Mouse (Mus musculus) urinary bladder, postnatal 10 days (tissue): Measurements from ENCODE around the gene Lamp2.
"Not testable (repeated sequence)": the region's sequence is repeated elsewhere in the genome, so short reads cannot be mapped to it uniquely, and the experiment has no call there.

Source experiments
- DNase-seq: peaks from one replicate; pipeline ENCODE4 v3.0.0; 2022; ENCODE audit warnings: low spot score

The Lamp2 gene

DNA sequence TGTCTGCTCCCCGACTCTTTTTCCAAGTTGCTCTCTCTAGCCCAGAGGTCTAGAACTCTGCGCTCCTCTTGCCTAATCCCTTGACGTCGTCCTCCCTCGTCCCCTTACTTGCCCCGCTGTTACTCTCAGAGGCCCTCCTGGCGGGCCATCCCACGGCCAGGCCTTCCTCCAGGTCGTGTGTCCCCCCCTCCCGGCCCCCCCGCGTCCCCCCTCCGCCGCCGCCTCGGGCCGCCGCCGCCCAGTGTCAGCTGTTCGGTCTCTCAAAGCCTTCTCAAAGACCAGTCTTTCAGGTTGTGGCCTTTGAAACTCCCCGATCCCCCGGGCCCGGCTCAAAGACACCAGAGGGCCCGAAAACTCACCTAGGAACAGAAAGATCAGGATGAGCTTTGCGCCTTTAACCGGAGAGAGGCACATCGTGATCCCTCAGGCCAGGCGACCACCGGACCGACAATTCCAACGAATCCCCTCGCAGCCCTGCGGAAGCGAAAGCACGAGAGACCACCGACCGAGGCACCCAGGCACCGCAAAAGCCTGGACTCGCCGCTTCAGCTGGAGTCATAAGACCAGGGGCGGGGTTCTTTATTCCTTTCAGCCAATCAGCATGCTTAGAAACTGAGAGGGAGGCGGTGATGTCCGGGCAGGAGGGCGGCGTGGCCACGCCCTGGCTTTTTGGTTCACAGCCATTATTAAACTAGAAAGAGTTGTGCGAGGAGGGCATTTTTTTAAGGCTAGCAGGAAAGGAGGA is at the start of gene Lamp2:
Lamp2 (minus strand) TSS at position 565 of the 745 bp plus-strand sequence.
- DNase-seq: peak; percentile 10

DNA sequence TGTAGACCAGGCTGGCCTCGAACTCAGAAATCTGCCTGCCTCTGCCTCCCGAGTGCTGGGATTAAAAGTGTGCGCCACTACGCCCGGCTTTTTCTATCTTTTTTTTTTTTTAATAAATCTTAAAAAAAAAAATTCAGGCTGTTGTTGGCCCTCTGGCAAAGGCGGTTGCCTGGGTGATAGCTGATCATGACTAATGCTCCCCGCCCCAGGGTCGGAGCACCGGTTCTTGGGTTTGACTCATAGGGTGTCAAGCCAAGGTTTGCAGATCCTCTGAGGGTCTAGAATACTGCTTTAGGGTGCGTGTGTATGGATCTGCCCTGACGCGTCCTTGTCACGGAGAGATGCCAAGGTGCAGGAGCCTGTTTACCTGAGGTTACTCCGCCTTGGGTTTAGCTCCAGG is 48.6 kb upstream of the Lamp2 start:
- no peak for DNase-seq

DNA sequence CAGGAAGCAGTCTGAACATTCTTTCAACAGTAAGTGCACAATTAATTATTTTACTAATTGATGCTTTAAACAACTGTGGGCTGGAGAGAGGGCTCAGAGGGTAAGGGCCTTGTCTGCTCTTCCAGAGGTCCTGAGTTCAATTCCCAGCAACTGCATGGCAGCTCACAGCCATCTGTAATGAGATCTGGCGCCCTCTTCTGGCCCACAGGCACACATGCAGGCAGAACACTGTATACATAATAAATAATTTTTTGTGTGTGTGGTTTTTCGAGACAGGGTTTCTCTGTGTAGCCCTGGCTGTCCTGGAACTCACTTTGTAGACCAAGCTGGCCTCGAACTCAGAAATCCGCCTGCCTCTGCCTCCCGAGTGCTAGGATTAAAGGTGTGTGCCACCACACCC is 45.9 kb upstream of the Lamp2 start:
- DNase-seq: not testable (repeated sequence)

DNA sequence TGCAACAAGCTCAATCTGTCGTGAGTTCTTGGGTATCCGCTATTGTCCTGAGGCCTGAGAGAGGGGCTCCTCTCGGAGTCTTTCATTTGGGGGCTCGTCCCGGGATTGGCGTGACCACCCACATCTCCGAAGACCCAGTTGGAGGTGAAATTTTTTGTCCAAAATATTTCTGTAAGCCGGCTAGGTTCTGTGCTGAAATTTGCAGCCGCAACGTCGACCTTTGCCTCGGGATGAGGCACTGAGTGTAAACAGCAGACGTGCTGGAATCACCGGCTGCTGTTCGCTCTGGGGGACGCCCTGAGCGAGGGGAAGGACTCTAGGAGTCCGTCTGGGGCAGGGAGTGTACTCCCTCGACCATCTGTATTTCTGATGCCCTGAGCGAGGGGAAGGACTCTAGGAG is 29.2 kb upstream of the Lamp2 start:
- DNase-seq: not testable (repeated sequence)

DNA sequence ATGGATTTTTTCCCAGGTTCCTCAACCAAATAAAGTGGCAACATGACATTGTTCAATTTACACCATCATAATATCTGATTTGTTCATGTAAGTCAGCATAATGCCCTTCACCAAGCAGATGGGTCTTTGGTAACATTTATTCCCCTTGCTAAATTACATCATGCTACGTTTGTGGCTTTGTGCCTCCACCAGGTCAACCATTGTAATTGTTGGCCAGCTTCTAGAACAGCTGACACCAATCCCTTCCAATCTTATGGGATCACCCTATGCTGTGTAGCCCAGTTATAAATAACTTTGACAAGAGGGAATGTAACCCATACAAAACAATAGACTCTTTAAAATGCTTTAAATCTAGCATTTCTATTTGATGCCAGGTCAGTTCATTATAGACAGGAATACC is 22.3 kb upstream of the Lamp2 start:
- DNase-seq: no peak

DNA sequence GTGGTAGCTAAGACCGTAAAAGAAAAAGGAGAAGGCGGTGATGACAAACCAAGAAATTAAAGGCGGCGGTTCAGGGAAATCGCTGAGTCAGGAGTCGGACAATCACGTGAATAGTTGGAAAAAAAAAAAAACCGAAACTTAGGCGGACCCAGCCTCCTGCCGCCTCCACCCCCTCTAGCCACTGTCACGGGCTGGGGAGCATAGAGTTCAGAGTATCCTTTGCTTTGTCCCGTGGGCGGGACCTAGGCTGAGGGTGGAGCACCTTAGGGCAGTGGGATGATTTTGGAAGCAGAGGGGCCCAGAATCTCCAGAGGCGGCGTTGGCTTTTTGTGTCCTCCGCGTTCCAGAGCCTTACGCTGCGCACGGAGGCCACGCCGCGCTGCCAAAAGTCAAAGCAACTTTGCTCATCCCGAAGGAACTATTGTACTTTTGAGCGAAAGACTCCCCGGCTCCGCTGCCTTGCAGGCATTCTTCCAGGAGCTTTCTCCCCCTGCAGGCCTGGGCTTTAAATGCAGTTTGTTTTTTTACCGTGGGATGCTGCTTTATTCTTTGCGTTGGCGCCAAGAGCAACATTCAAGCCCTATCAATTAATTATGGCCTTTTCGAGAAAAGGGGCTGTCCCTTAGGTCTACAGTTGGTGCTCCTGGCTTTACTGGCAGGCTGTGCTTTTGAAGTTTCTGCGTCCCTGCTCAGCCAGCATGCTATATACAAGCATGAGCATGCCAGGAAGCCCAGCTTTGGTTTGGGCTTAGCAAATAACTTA is 17.5 kb upstream of the Lamp2 start:
- DNase-seq: peak; percentile 10

DNA sequence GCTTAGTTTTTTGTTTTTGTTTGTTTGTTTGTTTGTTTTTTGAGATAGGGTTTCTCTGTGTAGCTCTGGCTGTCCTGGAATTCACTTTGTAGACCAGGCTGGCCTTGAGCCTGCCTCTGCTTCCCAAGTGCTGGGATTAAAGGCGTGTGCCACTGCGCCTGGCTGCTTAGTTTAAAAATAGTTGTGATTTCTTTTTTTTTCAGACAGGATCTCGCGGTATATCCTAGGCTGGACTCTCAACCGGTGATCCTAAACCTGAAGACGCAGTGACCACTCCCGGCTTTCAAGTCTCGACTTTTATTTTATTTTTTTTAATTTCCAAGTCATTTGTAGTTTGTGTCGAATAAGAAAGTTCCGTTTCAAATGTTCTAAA is 16.9 kb upstream of the Lamp2 start:
- DNase-seq: no peak

DNA sequence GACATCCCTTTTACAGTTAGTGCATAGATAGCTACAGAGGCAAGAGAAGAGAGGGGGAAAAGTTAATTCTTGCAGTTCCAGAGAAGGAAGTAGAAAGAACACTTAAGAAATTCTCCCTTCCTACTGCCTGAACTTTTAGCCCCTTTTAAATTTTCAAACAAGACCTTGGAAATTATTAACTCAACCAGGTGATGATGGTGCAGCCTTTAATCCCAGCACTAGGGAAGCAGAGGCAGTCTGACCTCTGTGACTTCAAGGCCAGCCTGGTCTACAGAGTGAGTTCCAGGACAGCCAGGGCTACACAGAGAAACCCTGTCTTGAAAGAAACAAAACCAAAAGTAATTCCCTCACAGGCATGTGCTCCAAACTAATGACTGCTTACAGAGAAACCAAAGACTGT is 10.0 kb upstream of the Lamp2 start:
- DNase-seq: no peak

DNA sequence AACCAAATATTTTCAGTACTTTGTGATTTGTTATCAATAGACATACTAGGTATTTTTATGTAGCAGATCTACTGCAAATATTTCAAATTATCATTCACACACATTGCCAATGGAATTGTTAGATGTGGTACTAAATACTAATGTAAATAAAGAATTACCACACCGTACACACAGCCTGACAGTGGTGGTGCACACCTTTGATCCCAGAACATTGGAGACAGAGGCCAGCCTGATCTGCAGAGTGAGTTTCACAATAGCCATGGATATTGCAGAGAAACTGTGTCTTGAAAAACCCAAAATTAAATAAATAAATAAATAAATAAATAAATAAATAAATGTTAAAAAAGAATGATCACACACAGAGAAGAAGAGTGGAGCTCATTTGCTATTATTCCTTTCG is 6.9 kb upstream of the Lamp2 start:
- no peak for DNase-seq

DNA sequence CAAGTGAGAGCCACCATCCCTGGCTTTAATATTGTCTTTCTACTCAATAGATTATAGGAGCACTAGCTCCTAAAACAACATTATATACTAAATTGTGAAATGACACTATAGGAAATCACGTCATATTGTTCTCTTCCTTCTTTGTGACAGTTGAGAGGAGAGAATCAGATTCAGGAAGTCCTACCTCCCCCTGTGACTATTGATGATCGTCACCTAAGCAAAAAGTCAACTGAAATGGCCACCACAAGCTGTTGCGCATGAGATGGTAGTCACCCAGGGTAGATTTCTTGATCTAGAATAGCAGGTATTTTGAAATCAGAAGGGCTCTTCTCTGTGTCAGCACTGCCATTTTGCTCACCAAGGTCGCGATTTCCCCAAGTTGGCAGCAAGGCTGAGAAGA is 5.8 kb upstream of the Lamp2 start:
- DNase-seq: no peak

DNA sequence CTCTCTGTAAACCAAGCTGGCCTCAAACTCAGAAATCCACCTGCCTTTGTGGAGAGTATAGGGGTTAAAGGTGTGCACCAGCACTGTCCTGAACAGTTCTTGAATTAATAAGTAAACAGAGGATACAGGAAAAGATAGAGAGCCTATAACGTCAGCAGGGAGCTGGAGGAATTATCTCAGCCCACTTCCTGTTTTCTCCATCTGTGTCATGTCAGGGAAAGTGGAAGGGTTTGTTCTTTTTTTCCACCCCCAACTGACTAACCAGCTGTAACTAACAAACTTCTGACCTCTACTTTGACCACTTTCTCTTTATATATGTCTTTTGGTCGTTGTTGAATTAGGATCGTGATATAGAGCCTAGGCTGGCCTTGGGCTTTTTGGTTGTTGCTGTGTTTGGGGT is 4.6 kb upstream of the Lamp2 start:
- DNase-seq: no peak

DNA sequence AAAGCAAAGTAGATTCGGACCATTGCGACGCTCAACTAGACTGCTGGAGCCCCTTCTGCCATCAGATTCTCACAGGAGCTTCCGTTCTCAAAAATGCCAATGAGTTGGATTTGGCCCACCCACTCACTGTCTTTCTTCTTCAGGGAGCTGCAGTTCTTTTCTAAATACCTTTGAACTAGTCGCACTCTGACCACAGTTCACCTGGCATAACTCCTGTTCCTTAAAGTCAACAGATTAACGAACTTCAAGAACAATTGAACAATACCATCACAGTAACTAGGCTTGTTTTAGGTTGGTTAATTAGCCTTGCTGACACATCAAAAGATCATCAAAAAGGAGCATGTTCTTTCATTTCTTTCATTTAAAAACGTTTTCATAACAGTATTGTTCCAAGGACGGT is 2.8 kb upstream of the Lamp2 start:
- no peak for DNase-seq

DNA sequence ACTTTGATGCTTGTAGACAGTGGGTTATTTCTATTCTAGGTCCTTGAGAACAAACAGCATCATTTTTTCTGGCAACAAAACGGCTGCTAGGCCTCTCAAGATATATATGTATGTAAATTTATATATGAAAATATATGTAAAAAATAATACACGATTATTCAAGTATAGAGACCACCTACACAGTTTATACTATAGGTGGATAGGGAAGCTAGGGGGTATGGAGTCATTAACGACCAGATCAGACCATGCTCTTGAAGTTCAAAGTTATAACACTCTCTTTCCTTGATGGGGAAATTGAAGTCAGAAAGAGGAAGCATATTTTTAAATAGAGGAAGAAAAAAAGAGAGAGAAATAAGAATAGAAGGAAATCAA is 367 bp upstream of the Lamp2 start:
- DNase-seq: no peak

DNA sequence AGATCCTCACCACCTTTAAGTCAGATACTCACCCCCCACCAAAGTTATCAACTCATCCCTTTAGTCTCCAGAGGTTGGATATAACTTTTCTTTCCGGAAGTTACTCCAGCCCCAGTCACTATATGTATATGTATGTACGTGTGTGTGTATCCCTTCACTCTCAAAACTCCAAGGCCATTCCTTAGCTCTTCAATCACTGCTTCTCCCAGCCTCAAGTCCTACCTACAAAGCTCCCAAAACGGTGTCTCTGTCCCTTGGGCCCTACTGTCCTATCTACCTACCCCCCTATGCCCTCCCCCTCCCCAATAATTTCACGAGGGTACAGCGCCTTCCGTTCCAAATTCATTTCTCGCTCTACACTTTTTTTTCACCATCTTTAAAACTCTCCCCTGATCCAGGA is 780 bp downstream of the Lamp2 start:
- no peak for DNase-seq

DNA sequence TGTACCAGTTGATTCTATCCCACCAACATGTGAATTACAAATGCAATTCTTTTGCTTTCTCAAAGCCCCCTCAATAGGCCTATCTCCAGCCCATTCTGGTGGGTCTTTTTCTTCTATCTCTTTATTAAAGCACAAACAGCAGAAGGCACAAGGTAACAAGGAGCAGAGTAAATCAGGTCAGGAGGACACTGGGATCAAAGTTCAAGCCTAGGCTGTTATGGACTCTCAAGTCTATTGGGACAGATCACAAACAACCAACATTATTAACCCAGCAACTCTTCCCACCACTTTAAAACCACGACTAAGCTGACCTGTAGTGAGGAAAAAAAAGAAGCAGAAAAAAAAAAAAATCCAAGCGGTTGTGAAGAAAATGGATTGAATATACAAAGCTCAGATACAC is 1.4 kb downstream of the Lamp2 start:
- DNase-seq: no peak

DNA sequence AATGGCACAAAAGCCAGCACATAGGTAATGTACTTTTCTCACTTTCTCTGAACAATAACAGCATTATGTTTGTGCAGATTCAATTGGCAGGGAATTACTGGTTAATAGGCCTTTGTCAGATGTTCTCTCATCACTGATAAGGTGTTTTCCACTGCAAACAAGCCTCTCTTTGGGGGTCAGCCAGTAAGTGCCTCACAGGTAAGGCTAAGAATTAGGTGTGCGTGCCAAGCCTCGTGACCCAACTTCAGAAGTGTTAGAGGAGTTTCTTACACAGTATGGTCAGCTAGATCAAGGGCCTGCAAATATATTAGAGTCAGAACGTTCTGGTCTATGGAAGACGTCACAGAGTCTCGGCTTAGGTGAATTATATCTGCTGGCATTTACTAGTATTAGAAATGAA is 2.3 kb downstream of the Lamp2 start:
- no peak for DNase-seq

DNA sequence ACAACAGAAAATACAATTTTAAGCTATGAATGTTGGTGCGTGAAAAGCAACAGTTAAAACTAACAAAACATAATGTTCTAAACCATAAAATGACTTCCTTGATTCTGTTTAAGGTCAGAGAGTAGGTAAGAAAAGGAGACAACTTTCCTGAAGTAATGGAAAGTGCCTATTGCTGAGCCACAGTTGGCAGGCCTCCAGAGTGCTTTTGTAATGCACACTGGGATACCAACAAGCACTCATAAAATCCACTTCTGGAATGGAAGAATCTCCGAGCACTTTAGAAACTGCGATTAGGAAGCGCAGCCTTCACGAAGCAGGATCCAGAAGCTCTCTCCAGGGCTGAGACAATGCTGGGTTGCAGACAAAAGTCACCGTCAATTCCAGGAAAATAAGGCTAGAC is 5.8 kb downstream of the Lamp2 start:
- DNase-seq: no peak

DNA sequence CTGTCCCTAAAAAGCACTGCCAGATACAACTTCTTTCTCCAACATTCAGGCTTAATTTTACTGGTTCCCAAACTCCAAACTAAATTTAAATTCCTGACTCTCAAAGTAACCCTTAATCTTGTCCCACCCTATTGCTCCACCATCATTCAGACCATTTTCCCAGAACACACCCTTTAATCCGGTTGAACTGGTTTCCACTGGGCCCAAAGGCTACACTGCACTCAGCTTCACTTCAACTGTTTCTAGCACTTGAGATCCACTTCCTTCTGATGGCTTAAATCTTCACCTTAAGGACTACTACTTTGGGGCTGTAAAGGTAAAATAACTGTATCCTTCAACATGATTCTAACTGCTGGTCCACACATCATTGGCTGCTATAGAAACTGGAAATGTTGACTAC is 10.5 kb downstream of the Lamp2 start:
- DNase-seq: no peak

DNA sequence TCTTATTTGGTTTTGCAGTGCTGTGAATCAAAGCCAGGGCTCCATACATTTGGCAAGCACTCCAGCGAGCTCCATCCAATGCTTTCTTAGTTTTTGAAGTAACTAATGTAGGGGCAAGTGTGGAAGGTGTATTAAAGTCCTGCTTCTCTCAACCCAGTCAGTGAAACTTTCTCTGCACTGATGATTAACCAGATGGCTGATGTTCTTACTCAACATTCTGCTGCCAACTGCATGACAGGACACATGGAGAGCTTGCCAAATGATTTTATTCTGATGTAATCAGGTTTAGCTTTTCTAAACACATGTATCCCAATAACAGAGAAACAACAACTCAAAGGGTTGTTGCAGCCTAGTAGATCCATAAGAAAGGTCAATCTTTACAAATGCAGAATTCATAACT is 13.8 kb downstream of the Lamp2 start:
- DNase-seq: no peak

DNA sequence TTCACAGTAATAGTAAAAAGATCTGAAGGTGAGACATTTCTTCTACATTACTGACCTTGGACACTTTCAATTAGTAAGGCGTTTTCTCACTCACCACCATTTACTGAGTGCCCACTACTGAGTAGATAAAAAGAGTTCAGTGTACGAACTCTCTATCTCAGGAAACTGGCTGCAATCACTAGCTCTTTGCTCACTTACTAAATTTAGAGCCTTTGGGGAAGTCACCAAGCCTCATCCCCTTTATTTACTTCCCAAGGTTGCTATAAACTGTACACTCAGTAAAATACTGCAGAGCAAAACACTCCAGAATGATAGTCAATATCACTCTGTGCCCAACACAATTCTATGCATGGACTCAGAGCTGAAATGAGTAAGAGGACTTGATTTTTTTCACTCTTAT is 16.6 kb downstream of the Lamp2 start:
- no peak for DNase-seq

DNA sequence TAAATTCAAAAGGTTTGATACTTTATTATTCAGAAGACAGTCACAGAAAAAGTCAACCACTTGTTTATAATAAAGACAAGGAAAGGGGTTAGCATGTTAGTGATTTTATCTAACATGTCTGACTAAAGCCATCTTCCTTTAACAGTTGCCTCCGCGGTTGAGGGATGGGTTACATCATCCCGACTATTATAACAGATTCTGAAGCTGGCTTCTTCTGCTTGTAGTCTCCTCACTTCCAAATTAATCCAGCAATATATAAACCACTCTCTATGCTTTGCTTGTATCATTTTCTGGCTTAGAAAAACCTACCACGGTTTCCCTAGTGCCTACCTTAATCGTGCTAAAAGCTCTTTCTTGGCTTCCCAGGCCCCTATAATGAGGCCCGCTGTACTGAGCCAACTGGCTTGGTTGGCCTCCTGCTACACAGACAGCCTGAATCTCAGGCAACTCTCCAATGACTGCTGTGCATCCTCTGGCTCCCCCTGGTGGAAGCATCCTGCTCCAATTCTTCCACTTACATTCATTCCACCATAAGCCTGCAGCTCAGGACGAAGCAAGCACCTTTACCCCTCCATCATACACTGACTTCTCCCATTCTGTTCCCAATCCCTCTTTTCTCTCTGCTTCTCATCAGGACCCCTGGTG is 18.0 kb downstream of the Lamp2 start:
- DNase-seq: peak; percentile 16

DNA sequence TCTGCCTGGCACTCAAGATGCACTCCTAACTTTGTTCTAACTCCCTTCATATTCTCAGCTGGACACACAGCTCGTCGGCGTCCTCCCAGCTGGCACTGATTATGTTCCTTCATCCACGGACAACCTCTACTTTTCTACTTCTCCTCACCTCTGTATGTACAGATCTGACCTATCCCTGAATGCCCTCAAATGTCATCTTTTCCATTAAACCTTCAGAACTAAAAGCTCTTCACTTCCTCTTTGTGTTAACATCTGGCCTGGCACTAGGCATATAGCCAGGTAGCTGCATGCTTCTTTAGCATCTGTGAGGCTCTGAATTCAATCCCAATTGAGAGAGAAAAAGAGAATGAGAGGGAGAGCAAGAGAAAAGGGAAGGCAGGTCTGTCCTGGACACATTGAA is 26.8 kb downstream of the Lamp2 start:
- no peak for DNase-seq

DNA sequence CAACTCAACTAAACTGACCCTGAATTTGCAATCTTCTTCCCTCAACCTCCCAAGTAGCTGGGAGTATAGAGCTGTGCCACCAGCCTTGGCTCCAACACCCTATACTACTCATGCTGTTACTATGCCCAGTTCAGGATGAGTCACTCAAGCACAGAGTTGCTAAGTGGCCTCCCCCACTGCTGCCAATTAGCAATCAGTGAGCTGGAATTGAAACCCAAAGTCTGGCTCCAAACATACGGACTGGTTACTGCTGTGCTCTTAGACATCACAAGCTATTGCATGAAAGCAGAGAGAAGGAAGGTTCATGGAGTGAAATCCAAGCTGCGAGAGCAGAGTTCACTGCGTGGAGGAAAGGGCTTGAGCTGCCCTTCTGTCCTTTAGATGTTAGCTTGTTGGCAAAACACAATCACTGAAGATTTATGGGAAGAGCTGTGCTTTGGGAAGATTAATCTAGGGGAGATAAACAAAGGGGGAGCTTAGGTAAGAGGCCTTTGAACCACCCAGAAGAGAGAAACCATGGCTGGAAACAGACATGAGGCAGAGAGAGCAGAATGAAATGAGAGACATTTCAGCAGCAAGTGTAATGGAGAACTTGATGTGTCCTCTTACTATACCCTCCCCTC is 27.3 kb downstream of the Lamp2 start:
- no peak for DNase-seq
